Mouse (Mus musculus) limb, embryonic 14.5 days (tissue): ENCODE data around the gene Faf1. TPM values are rescaled to one million over a fixed set of nuclear protein-coding genes. Genes with fewer than 3 reads are reported as not detected.

Experiments used
- ATAC-seq: fragments of 200-750 bp; cut with Nextera tagmentation; 2 replicates; pipeline ENCODE4 v1.8.0; 2017; ENCODE audit warnings: low read depth, moderate number of reproducible peaks, moderate TSS enrichment; ENCODE audit not compliant: low FRiP score
- DNase-seq: peaks from one replicate; pipeline ENCODE4 v3.0.0-alpha.2; 2015; ENCODE audit warnings: low spot score
- H3K27ac ChIP-seq: fragments of 300-500 bp; sonication (generic); replicated peaks from 2 replicates; pipeline ENCODE4 v1.5.1; 2014; ENCODE audit warnings: low read depth, mild to moderate bottlenecking, low read length, moderate library complexity, mixed read lengths
- H3K27me3 ChIP-seq: fragments of 300-500 bp; sonication (generic); 2 replicates; pipeline ENCODE4 v1.6.1; 2014; ENCODE audit warnings: low read length, mixed read lengths; ENCODE audit not compliant: control insufficient read depth, insufficient read depth
- H3K36me3 ChIP-seq: fragments of 300-500 bp; sonication (generic); 2 replicates; pipeline ENCODE4 v1.6.1; 2014; ENCODE audit warnings: mild to moderate bottlenecking, low read length, moderate library complexity, mixed read lengths; ENCODE audit not compliant: control insufficient read depth, insufficient read depth
- H3K4me1 ChIP-seq: fragments of 300-500 bp; sonication (generic); 2 replicates; pipeline ENCODE4 v1.6.1; 2014; ENCODE audit warnings: antibody characterized with exemption, low read length, mixed read lengths; ENCODE audit not compliant: control insufficient read depth, insufficient read depth
- H3K4me2 ChIP-seq: fragments of 300-500 bp; sonication (generic); replicated peaks from 2 replicates; pipeline ENCODE4 v1.6.1; 2014; ENCODE audit warnings: low read depth, mild to moderate bottlenecking, low read length, moderate library complexity; ENCODE audit not compliant: severe bottlenecking
- H3K4me3 ChIP-seq: fragments of 300-500 bp; sonication (generic); replicated peaks from 2 replicates; pipeline ENCODE4 v1.5.1; 2014; ENCODE audit warnings: low read length
- H3K9ac ChIP-seq: fragments of 300-500 bp; sonication (generic); 2 replicates; pipeline ENCODE4 v1.6.1; 2014; ENCODE audit warnings: mild to moderate bottlenecking, low read depth, low read length, moderate library complexity; ENCODE audit not compliant: severe bottlenecking
- H3K9me3 ChIP-seq: fragments of 300-500 bp; sonication (generic); 2 replicates; pipeline ENCODE4 v1.6.1; 2016; ENCODE audit warnings: low read length; ENCODE audit not compliant: control insufficient read depth
- POLR2A ChIP-seq: fragments of 200-500 bp; IDR thresholded peaks from 2 replicates; pipeline ENCODE4 v1.8.0; 2012; ENCODE audit warnings: inconsistent platforms, mild to moderate bottlenecking, moderate library complexity, borderline replicate concordance; ENCODE audit not compliant: insufficient read depth, insufficient read length; ENCODE audit errors: extremely low read depth
- WGBS: fragments of 180-500 bp; shearing (Covaris S2); extraction: QIAGEN DNeasy Blood & Tissue Kit; methylation state at CpG from one replicate; pipeline ENCODE4 v1.1.7; 2014; 5-methylcytosine and 5-hydroxymethylcytosine counted together
- polyA plus RNA-seq, 2 experiments: library from polyadenylated mRNA; depleted of rRNA in 1 of 2; stranded (reverse) in 1 of 2; unstranded in 1 of 2; fragments of >200 nt; fragmentation: Nextera tagmentation in 1 of 2; extraction: Ambion mirVana in 1 of 2; gene quantifications; 2 replicates each; pipeline versions ENCODE4 v1.2.1 to v1.2.3; 2012 to 2014

The Faf1 gene
- polyA plus RNA-seq, 2 experiments, result 16.8 to 32.2 TPM

DNA sequence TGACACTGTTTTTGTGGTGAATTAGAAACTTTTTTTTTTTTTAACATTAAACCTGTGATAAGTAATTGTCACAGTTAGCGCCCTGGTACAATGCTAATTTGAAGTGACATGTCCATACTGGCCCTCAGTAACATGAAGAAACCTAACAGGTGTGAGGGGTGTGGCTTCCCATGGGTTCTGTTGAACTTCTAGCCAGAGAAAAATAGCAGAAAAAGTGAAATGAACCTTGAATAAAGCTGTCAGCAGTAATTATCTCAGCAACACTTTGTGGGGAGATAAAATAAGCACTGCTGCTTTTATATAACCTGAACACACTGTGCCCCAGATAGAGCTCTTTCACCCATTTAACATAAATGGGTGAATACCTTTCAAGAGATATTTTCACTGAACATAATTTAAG lies 139.2 kb downstream of the Faf1 start:
- Histone ChIP-seq H3K9ac (no peak overlapping the region), H3K36me3 (no peaks in the 10 kb centered on the region), H3K4me2 (no peak overlapping the region), H3K9me3 (no peaks in the 10 kb centered on the region), H3K4me1 (no peaks in the 10 kb centered on the region), H3K27ac (no peak overlapping the region), H3K27me3 (no peaks in the 10 kb centered on the region), H3K4me3 (no peak overlapping the region)
- no peak for TF ChIP-seq POLR2A
- DNase-seq (no peak), ATAC-seq (no peak)
- WGBS, result 71% methylated on average over 1 of the region's 1 CpGs

DNA sequence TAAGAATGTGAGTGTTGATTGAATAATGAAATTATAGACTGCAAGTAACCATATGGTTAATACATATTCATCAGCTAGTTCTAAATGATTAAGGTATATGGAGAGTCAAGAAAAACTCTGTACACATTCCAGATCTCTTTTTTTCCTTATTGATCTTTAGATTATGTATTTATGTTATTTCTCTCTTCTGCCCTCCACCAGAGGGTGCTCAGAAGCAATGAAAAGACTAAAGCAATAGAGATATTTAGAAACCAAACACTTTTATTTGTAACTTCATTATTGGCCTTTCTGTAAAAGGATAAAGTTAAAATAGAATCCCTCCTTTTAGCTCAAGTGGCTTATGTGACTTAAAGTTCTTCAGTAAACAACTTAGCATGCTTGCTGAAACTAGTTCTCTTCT lies 143.1 kb downstream of the Faf1 start:
- ATAC-seq, result no peak

DNA sequence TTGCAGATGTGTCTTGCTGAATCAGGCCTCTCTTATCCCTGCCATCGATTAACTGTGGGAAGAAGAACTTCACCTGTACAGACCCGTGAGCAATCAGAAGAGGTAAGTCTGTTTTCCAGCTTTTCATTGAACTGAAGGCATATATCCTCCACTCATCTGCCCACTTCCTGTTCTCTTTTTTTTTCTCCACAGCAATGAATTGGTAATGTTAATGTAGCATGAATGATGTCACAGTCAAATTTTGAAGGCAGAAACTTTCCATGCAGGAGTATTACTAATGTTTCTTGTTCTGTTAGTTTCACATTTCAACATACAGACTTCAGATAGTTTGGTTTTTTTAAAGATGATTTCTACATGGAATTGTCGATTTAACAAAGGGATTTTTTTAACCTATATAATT lies 153.4 kb downstream of the Faf1 start:
- Histone ChIP-seq H3K36me3 (0 out of 2 replicates have a peak, but pooled peaks cover 9% of the 10 kb centered on the region), H3K4me3 (no peak overlapping the region), H3K27me3 (no peaks in the 10 kb centered on the region), H3K9me3 (no peaks in the 10 kb centered on the region), H3K4me2 (no peak overlapping the region), H3K4me1 (no peaks in the 10 kb centered on the region), H3K9ac (no peak overlapping the region), H3K27ac (no peak overlapping the region)
- 86% methylated on average over 3 of the region's 3 CpGs for whole genome bisulfite sequencing
- DNase-seq (no peak), ATAC-seq (no peak)
- TF ChIP-seq POLR2A, result no peak

More for the DNA sequence above, 143.1 kb downstream of the Faf1 start:
- H3K9ac ChIP-seq, result no peak overlapping the region
- DNase-seq, result no peak
- no peak overlapping the region for H3K27ac ChIP-seq
- H3K4me3 ChIP-seq, result no peak overlapping the region
- no peaks in the 10 kb centered on the region for H3K9me3 ChIP-seq
- H3K36me3 ChIP-seq, result no peaks in the 10 kb centered on the region
- no peaks in the 10 kb centered on the region for H3K4me1 ChIP-seq
- H3K27me3 ChIP-seq, result no peaks in the 10 kb centered on the region
- no peak overlapping the region for H3K4me2 ChIP-seq
- TF ChIP-seq POLR2A, result no peak

DNA sequence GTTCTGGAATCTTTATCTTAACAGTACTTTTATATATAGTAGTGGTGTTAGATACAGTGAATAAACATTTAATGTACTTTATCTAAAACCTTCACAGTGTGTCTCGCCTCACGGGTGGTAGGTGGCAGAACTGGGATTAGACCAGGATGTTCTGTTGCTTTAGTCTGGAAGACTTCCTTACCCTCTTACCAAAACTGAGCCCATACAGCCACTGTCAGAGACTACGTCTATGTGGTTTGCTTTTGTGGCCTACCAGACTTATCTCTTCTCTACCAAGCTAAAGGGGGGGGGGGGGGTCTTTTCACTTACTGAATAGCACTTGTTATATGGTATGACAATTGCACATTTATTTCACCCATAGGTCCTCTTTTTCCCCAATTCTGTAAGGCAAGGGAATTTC lies 181.5 kb downstream of the Faf1 start:
- Histone ChIP-seq H3K9ac (no peak overlapping the region), H3K4me3 (no peak overlapping the region), H3K4me1 (0 out of 2 replicates have a peak, but pooled peaks cover 5% of the 10 kb centered on the region), H3K27ac (no peak overlapping the region), H3K9me3 (no peaks in the 10 kb centered on the region), H3K4me2 (no peak overlapping the region), H3K27me3 (no peaks in the 10 kb centered on the region), H3K36me3 (peaks cover 2% of the 10 kb centered on the region; the same call in 1 of the 2 replicates)
- WGBS, result 88% methylated on average over 3 of the region's 3 CpGs
- no peak for DNase-seq
- no peak for TF ChIP-seq POLR2A
- no peak for ATAC-seq

DNA sequence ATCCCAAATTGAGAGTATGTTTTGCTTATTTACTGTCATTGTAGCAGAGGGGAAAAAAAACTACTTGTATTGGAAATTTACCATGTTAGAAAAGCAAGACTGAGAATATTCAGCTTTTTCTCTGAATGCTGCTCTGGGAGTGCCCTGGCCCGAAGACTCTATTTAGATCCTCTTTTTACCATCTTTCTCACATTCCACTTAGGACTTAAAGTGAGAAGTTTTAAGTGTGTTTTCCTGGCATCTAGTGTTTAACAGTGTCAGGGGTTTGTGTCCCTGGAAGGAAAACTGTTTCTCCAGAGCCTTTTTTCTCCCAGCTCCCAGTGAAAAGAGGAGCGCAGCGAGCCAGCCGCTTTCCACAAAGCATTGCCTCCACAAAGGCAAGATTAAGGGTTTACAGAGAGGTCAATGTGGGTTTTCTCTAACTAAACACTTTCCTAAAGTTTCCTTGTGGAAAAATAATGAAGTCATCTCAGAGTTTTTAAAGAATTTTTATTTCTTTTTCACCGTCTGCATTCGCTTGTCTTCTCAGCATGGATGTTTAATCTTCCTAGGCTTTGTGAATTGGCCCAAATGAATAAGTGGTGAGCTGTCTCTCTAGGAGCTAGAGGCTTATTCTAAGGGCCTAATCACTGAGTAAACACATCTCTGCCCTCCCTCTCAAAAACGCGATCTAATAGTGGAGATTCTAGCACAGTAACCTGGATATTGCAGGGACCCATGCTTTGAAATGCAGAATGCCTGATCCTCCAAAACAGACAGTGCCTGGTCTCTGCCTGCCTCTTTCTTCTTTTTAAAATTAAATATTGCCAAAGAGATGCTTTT lies 182.4 kb downstream of the Faf1 start:
- ATAC-seq (no peak), DNase-seq (peak; percentile 15)
- H3K27ac ChIP-seq, result no peak overlapping the region
- WGBS, result 51% methylated on average over 8 of the region's 8 CpGs
- H3K9ac ChIP-seq, result no peak overlapping the region
- no peaks in the 10 kb centered on the region for H3K27me3 ChIP-seq
- H3K36me3 ChIP-seq, result peaks cover 2% of the 10 kb centered on the region; the same call in 1 of the 2 replicates
- no peak overlapping the region for H3K4me3 ChIP-seq
- H3K9me3 ChIP-seq, result no peaks in the 10 kb centered on the region
- no peak for TF ChIP-seq POLR2A
- no peak overlapping the region for H3K4me2 ChIP-seq
- 0 out of 2 replicates have a peak, but pooled peaks cover 5% of the 10 kb centered on the region for H3K4me1 ChIP-seq
